Mouse (Mus musculus) G1E (cell line): ENCODE data around the gene Glp2r.

Experiments
- CTCF ChIP-seq: IDR thresholded peaks from 2 replicates; pipeline ENCODE4 v1.5.1; 2012; ENCODE audit warnings: low read depth, low read length, inconsistent platforms, mixed read lengths
- GATA1 ChIP-seq: IDR thresholded peaks from 2 replicates; pipeline ENCODE4 v1.6.1; 2012; ENCODE audit warnings: borderline replicate concordance, low read length, inconsistent platforms, mixed read lengths
- TAL1 ChIP-seq: conservative IDR thresholded peaks from 2 replicates; pipeline ENCODE4 v1.6.1; 2012; ENCODE audit warnings: low read depth, low read length, inconsistent platforms, mixed read lengths

DNA sequence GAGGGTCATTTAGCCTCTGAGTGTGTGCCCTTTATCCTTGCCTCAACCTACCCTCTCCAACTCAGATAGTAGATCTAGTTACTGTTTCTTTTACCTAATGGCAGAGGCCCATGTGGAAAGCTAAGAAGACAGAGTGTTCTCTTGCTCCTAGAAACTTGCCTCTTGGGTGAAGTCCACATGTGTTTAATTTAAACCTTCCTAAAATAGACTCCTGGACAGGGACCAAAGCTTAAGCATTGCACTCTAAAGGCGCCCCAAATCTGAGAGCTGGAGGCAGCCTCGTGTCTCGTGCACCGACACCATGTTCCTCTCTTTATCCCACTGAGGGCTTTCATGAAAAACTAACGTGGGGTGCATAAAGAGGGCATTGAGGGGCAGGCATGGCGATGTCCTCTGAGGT lies 43.9 kb downstream of the Glp2r start:
- TF ChIP-seq CTCF (no peak), TAL1 (no peak), GATA1 (no peak)
